Mouse (Mus musculus) MEL (cell line): Measurements from ENCODE around the gene Ola1. TPM values are rescaled to one million over a fixed set of nuclear protein-coding genes. Genes with fewer than 3 reads are reported as not detected.

Source experiments
- DNase-seq: peaks from one replicate; pipeline ENCODE4 v3.0.0; 2011; ENCODE audit warnings: low read depth, low spot score
- H3K27ac ChIP-seq: 2 replicates; pipeline ENCODE4 v1.5.1; 2012; ENCODE audit warnings: low read depth, mild to moderate bottlenecking, control low read depth, low read length, moderate library complexity; ENCODE audit not compliant: control insufficient read depth
- H3K27me3 ChIP-seq, 2 experiments: fragments of 150-350 bp in 1 of 2; sonication (generic) in 1 of 2; 2 replicates each; pipeline ENCODE4 v1.6.1; 2012; ENCODE audit warnings: low read length in 2 of 2, mild to moderate bottlenecking in 2 of 2, improper control_type of control experiment in 1 of 2, moderate library complexity in 1 of 2; ENCODE audit not compliant: insufficient read depth in 2 of 2, control insufficient read depth in 1 of 2
- H3K36me3 ChIP-seq, 2 experiments: 2 replicates each; pipeline ENCODE4 v1.6.1; 2012 to 2014; ENCODE audit warnings: low read length in 2 of 2, improper control_type of control experiment in 1 of 2, inconsistent platforms in 1 of 2, mild to moderate bottlenecking in 1 of 2; ENCODE audit not compliant: insufficient read depth in 2 of 2, control insufficient read depth in 1 of 2
- H3K4me1 ChIP-seq, 2 experiments: fragments of 150-350 bp in 1 of 2; sonication (generic) in 1 of 2; 2 replicates each; pipeline ENCODE4 v1.6.1; 2012; ENCODE audit warnings: low read length in 2 of 2, improper control_type of control experiment in 1 of 2, mild to moderate bottlenecking in 1 of 2; ENCODE audit not compliant: insufficient read depth in 2 of 2, control insufficient read depth in 1 of 2
- H3K4me3 ChIP-seq, 2 experiments: fragments of 150-350 bp in 1 of 2; sonication (generic) in 1 of 2; 2 replicates each; pipeline ENCODE4 v1.5.1; 2012; ENCODE audit warnings: low read depth in 2 of 2, low read length in 2 of 2, mild to moderate bottlenecking in 2 of 2, moderate library complexity in 2 of 2, control low read depth in 1 of 2, improper control_type of control experiment in 1 of 2; ENCODE audit not compliant: control insufficient read depth in 1 of 2, insufficient read depth in 1 of 2
- H3K79me2 ChIP-seq: 2 replicates; pipeline ENCODE4 v1.6.1; 2012; ENCODE audit warnings: mild to moderate bottlenecking, low read length, moderate library complexity; ENCODE audit not compliant: control insufficient read depth, poor library complexity, insufficient read depth
- H3K9ac ChIP-seq: 2 replicates; pipeline ENCODE4 v1.6.1; 2012; ENCODE audit warnings: low read depth, mild to moderate bottlenecking, control low read depth, low read length, moderate library complexity; ENCODE audit not compliant: control insufficient read depth, poor library complexity, severe bottlenecking
- H3K9me3 ChIP-seq: fragments of 150-350 bp; sonication (generic); replicated peaks from 2 replicates; pipeline ENCODE4 v1.6.1; 2012; ENCODE audit warnings: mild to moderate bottlenecking, low read length, improper control_type of control experiment, moderate library complexity; ENCODE audit not compliant: insufficient read depth
- CTCF ChIP-seq, 3 experiments: IDR thresholded peaks in 2 of 3; conservative IDR thresholded peaks in 1 of 3; 2 replicates each; pipeline ENCODE4 v1.5.1; 2011 to 2012; ENCODE audit warnings: low read length in 3 of 3, low read depth in 2 of 3, mild to moderate bottlenecking in 2 of 3, improper control_type of control experiment in 1 of 3, inconsistent platforms in 1 of 3, mixed read lengths in 1 of 3, moderate library complexity in 1 of 3; ENCODE audit not compliant: control insufficient read depth in 1 of 3, insufficient read depth in 1 of 3, poor library complexity in 1 of 3, severe bottlenecking in 1 of 3
- HCFC1 ChIP-seq: IDR thresholded peaks from 2 replicates; pipeline ENCODE4 v1.6.1; 2012; ENCODE audit warnings: low read depth, mild to moderate bottlenecking, inconsistent platforms, low read length, improper control_type of control experiment, moderate library complexity
- MAX ChIP-seq: IDR thresholded peaks from 2 replicates; pipeline ENCODE4 v1.6.1; 2011; ENCODE audit warnings: low read length, improper control_type of control experiment
- MXI1 ChIP-seq: IDR thresholded peaks from 2 replicates; pipeline ENCODE4 v1.6.1; 2011; ENCODE audit warnings: mild to moderate bottlenecking, low read depth, low read length, improper control_type of control experiment
- MYC ChIP-seq: IDR thresholded peaks from 2 replicates; pipeline ENCODE4 v1.6.1; 2011; ENCODE audit warnings: low read depth, mild to moderate bottlenecking, low read length, improper control_type of control experiment, moderate library complexity
- NELFE ChIP-seq: IDR thresholded peaks from 2 replicates; pipeline ENCODE4 v1.6.1; 2011; ENCODE audit warnings: low read depth, low read length, improper control_type of control experiment
- NRF1 ChIP-seq: IDR thresholded peaks from 2 replicates; pipeline ENCODE4 v1.6.1; 2014; ENCODE audit warnings: low read depth, mild to moderate bottlenecking, inconsistent platforms, low read length, improper control_type of control experiment, moderate library complexity; ENCODE audit not compliant: poor library complexity, insufficient read depth, severe bottlenecking
- POLR2A ChIP-seq, 2 experiments: IDR thresholded peaks; 2 replicates each; pipeline ENCODE4 v1.6.1; 2011 to 2012; ENCODE audit warnings: low read length in 2 of 2, mild to moderate bottlenecking in 2 of 2, control low read depth in 1 of 2, improper control_type of control experiment in 1 of 2, low read depth in 1 of 2, moderate library complexity in 1 of 2; ENCODE audit not compliant: control insufficient read depth in 1 of 2, insufficient read depth in 1 of 2, poor library complexity in 1 of 2
- POLR2AphosphoS2 ChIP-seq: IDR thresholded peaks from 2 replicates; pipeline ENCODE4 v1.6.1; 2011; ENCODE audit warnings: low read length, improper control_type of control experiment
- POLR2AphosphoS5 ChIP-seq: IDR thresholded peaks from 2 replicates; pipeline ENCODE4 v1.6.1; 2012; ENCODE audit warnings: low read depth, borderline replicate concordance, mild to moderate bottlenecking, inconsistent platforms, low read length, moderate library complexity, mixed read lengths
- RAD21 ChIP-seq: IDR thresholded peaks from 2 replicates; pipeline ENCODE4 v1.6.1; 2011; ENCODE audit warnings: mild to moderate bottlenecking, low read depth, low read length, improper control_type of control experiment
- RCOR1 ChIP-seq: IDR thresholded peaks from 2 replicates; pipeline ENCODE4 v1.6.1; 2012; ENCODE audit warnings: low read depth, mild to moderate bottlenecking, inconsistent platforms, low read length, improper control_type of control experiment
- SIN3A ChIP-seq: IDR thresholded peaks from 2 replicates; pipeline ENCODE4 v1.6.1; 2012; ENCODE audit warnings: low read length, improper control_type of control experiment, inconsistent platforms
- SMC3 ChIP-seq: IDR thresholded peaks from 2 replicates; pipeline ENCODE4 v1.6.1; 2011; ENCODE audit warnings: low read depth, low read length, improper control_type of control experiment
- TCF12 ChIP-seq: IDR thresholded peaks from 2 replicates; pipeline ENCODE4 v1.6.1; 2014; ENCODE audit warnings: low read depth, mild to moderate bottlenecking, inconsistent platforms, low read length, improper control_type of control experiment, moderate library complexity
- USF1 ChIP-seq: IDR thresholded peaks from 2 replicates; pipeline ENCODE4 v1.6.1; 2014; ENCODE audit warnings: low read depth, mild to moderate bottlenecking, inconsistent platforms, low read length, improper control_type of control experiment, moderate library complexity
- USF2 ChIP-seq, 2 experiments: IDR thresholded peaks; 2 replicates each; pipeline ENCODE4 v1.6.1; 2011 to 2012; ENCODE audit warnings: improper control_type of control experiment in 2 of 2, low read length in 2 of 2, borderline replicate concordance in 1 of 2, inconsistent platforms in 1 of 2, low read depth in 1 of 2, mild to moderate bottlenecking in 1 of 2; ENCODE audit not compliant: insufficient read depth in 1 of 2
- ZC3H11A ChIP-seq: IDR thresholded peaks from 2 replicates; pipeline ENCODE4 v1.6.1; 2012; ENCODE audit warnings: low read depth, mild to moderate bottlenecking, inconsistent platforms, low read length, improper control_type of control experiment
- ZKSCAN1 ChIP-seq: IDR thresholded peaks from 2 replicates; pipeline ENCODE4 v1.6.1; 2012; ENCODE audit warnings: low read depth, mild to moderate bottlenecking, inconsistent platforms, low read length, improper control_type of control experiment, moderate library complexity
- ZMIZ1 ChIP-seq: IDR thresholded peaks from 2 replicates; pipeline ENCODE4 v1.6.1; 2012; ENCODE audit warnings: low read depth, mild to moderate bottlenecking, inconsistent platforms, low read length, improper control_type of control experiment, moderate library complexity
- polyA plus RNA-seq, 2 experiments: library from polyadenylated mRNA; stranded (reverse) in 1 of 2; unstranded in 1 of 2; fragments of >175 nt in 1 of 2; fragments of >200 nt in 1 of 2; gene quantifications; 2 replicates each; pipeline versions ENCODE4 v1.2.1 to v1.2.4; 2012; ENCODE audit warnings: low replicate concordance in 2 of 2, low read depth in 1 of 2; ENCODE audit not compliant: insufficient read length in 2 of 2, insufficient read depth in 1 of 2, missing spikeins in 1 of 2
- total RNA-seq: library from RNA; depleted of rRNA; stranded (reverse); fragments of 300-350 nt; gene quantifications from 2 replicates; pipeline ENCODE4 v1.2.3, GENCODE M21; 2012

The Ola1 gene
- total and polyA plus RNA-seq, 3 experiments, result 69.7 to 86.0 TPM; not detected in 1

DNA sequence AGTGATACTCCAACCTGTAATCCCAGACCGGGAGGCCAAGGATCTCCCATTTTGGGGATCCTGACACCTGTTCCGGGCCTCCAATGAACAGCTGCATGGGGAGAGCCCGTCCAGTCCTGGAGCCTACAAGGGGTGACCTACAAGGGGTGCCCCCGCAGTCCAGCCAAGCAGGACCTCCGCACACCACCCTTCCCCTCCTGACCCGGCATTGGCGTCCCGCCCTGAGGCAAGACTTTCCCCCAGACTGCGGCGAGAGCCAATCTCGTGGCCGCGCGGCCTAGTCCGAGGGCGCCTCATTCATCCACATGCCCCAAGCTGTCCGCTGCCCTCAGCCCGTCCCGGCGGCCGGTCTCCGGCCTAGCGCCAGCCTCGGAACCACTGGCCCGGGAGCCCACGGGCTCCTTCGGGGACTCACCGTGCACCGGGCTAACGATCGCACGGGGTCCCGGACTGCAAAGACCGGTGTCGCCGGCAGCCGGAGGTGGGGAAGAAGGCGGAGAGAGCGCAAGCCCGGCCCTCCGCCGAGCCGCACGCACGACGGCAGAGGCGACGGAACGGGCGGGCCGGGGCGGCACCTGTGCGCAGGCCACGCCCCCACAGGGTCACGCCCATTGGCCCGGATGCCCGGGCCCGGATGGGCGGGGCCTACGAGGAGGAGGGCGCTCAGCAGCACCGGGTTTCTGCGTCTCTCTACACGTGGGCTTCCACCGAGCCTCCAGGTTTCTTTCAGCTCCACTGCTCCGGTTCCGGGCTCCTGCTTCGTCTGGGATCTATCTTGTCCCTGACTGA is 4.7 kb downstream of the Ola1 start:
- Histone ChIP-seq H3K4me1 (peaks cover 0 to 5% of the 10 kb centered on the region in 2 experiments; a peak in 3 of 4 replicates), H3K4me3 (peak overlapping the region; percentile 82 to 96), H3K36me3 (peaks cover 0 to 13% of the 10 kb centered on the region in 2 experiments), H3K79me2 (peaks cover 14% of the 10 kb centered on the region)
- TF ChIP-seq USF2 (IDR thresholded peaks at IDR 0.05; ENCODE audit: borderline replicate concordance in 1 of 2, insufficient read depth in 1 of 2, low read depth in 1 of 2, low read length in 2 of 2) (no peak), NELFE (peak; percentile 74), HCFC1 (peak; percentile 51; the same call in 1 of the 2 replicates), NRF1 (peak; percentile 60), MXI1 (peak; percentile 97), ZMIZ1 (peak; percentile 61; the same call in 1 of the 2 replicates), MYC (peak; percentile 81; the same call in 1 of the 2 replicates), SMC3 (no peak), SIN3A (peak; percentile 58), POLR2A (IDR thresholded peaks at IDR 0.05; ENCODE audit: control insufficient read depth in 1 of 2, insufficient read depth in 1 of 2, low read depth in 1 of 2, low read length in 2 of 2, poor library complexity in 1 of 2) (peak in 1 of 2 experiments; percentile 78; a peak in 2 of 4 replicates), POLR2AphosphoS2 (peak; percentile 50), POLR2AphosphoS5 (no peak), USF1 (peak; percentile 17; the same call in 1 of the 2 replicates), MAX (peak; percentile 70; the same call in 1 of the 2 replicates), RCOR1 (no peak)
- TF ChIP-seq, all 39 proteins: peak for 11
- H3K27me3 ChIP-seq, result no peaks in the 10 kb centered on the region
- H3K9ac ChIP-seq, result peak overlapping the region; percentile 90
- DNase-seq, result peak; percentile 87
- H3K9me3 ChIP-seq, result no peaks in the 10 kb centered on the region
- peak overlapping the region; percentile 47 for H3K27ac ChIP-seq

DNA sequence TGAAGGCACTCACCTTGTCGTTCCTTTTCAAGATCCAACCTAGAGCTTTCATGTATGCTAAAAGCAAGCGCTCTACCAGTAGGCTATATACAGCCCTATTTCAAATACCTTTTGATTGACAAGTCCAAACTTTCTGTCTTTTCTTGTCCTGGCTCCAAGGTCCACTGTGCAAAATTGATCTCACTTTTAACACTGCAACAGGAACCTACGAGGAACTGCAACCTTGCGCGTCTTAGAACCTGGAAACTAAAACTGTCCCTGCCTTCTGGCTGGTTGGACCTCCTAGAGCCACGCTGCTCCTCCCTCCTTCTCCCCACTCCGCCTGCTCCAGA is 5.2 kb downstream of the Ola1 start:
- peaks cover 14% of the 10 kb centered on the region for H3K79me2 ChIP-seq
- peaks cover 0 to 13% of the 10 kb centered on the region in 2 experiments for H3K36me3 ChIP-seq
- H3K9ac ChIP-seq, result peak overlapping the region; percentile 90
- peak; percentile 48 for DNase-seq
- H3K27ac ChIP-seq, result peak overlapping the region; percentile 33
- TF ChIP-seq CTCF (IDR thresholded peaks at IDR 0.05 in 2 of 3, conservative IDR thresholded peaks at IDR 0.05 in 1 of 3; ENCODE audit: control insufficient read depth in 1 of 3, insufficient read depth in 1 of 3, low read depth in 2 of 3, low read length in 3 of 3, poor library complexity in 1 of 3, severe bottlenecking in 1 of 3) (no peak), NELFE (no peak), TCF12 (no peak), RAD21 (no peak), MYC (no peak), ZC3H11A (no peak), ZKSCAN1 (no peak)
- no peaks in the 10 kb centered on the region for H3K9me3 ChIP-seq
- peak overlapping the region; percentile 77 to 96 for H3K4me3 ChIP-seq
- peaks cover 0 to 5% of the 10 kb centered on the region in 2 experiments; a peak in 3 of 4 replicates for H3K4me1 ChIP-seq
- H3K27me3 ChIP-seq, result no peaks in the 10 kb centered on the region
